Mouse (Mus musculus): ENCODE measurements at regions not wholly inside any gene's neighbourhood (a gene's known extent, or its start where the extent isn't known, plus 50 kb on each side); places are given as distances from the start of the nearest gene placed in this dataset.

- TF ChIP-seq CTCF (IDR thresholded peaks at IDR 0.05; ENCODE audit: control insufficient read depth, insufficient read depth, insufficient read length) (no peak), USF1 (IDR thresholded peaks at IDR 0.05; ENCODE audit: low read depth) (no peak), FOSL1 (IDR thresholded peaks at IDR 0.05; ENCODE audit: insufficient read depth, low read length, poor library complexity, severe bottlenecking) (no peak), MAX (IDR thresholded peaks at IDR 0.05) (no peak), MYOG (IDR thresholded peaks at IDR 0.05; ENCODE audit: control insufficient read depth, extremely low read depth, insufficient read length) (no peak), CEBPB (IDR thresholded peaks at IDR 0.05; ENCODE audit: low read depth) (no peak), MYOD1 (IDR thresholded peaks at IDR 0.05; ENCODE audit: control insufficient read depth, insufficient read length, low read depth) (no peak)
Observed at GRCm38 (mm10) chr3:9107766-9108410, 502.0 kb downstream of the Zfp704 start.

Measured in C2C12 (cell line).